Mouse (Mus musculus) embryonic facial prominence, embryonic 11.5 days (tissue): ENCODE data around the gene Cdca7l. TPM values are rescaled to one million over a fixed set of nuclear protein-coding genes. Genes with fewer than 3 reads are reported as not detected.

ENCODE experiments used
- ATAC-seq: fragments of 200-750 bp; cut with Nextera tagmentation; replicated peaks from 2 replicates; pipeline ENCODE4 v1.8.0; 2017; ENCODE audit warnings: low read depth; ENCODE audit not compliant: insufficient number of reproducible peaks, low FRiP score, low TSS enrichment
- DNase-seq: peaks from one replicate; pipeline ENCODE4 v3.0.0-alpha.2; 2015; ENCODE audit warnings: low spot score
- H3K27ac ChIP-seq: fragments of 300-500 bp; sonication (generic); replicated peaks from 2 replicates; pipeline ENCODE4 v1.5.1; 2014; ENCODE audit warnings: mild to moderate bottlenecking, low read depth, low read length, control low read depth
- H3K27me3 ChIP-seq: fragments of 300-500 bp; sonication (generic); 2 replicates; pipeline ENCODE4 v1.6.1; 2014; ENCODE audit warnings: mild to moderate bottlenecking, low read length, moderate library complexity, mixed read lengths; ENCODE audit not compliant: control insufficient read depth, insufficient read depth
- H3K36me3 ChIP-seq: fragments of 300-500 bp; sonication (generic); replicated peaks from 2 replicates; pipeline ENCODE4 v1.6.1; 2014; ENCODE audit warnings: low read depth, mild to moderate bottlenecking, low read length, moderate library complexity, mixed read lengths; ENCODE audit not compliant: control insufficient read depth, insufficient read depth
- H3K4me1 ChIP-seq: fragments of 300-500 bp; sonication (generic); 2 replicates; pipeline ENCODE4 v1.6.1; 2014; ENCODE audit warnings: low read length, mixed read lengths; ENCODE audit not compliant: control insufficient read depth, insufficient read depth
- H3K4me2 ChIP-seq: fragments of 300-500 bp; sonication (generic); 2 replicates; pipeline ENCODE4 v1.6.1; 2014; ENCODE audit warnings: low read depth, mild to moderate bottlenecking, control low read depth, low read length, moderate library complexity
- H3K4me3 ChIP-seq: fragments of 300-500 bp; sonication (generic); 2 replicates; pipeline ENCODE4 v1.5.1; 2014; ENCODE audit warnings: low read depth, low read length, control low read depth
- H3K9ac ChIP-seq: fragments of 300-500 bp; sonication (generic); replicated peaks from 2 replicates; pipeline ENCODE4 v1.6.1; 2014; ENCODE audit warnings: mild to moderate bottlenecking, control low read depth, low read length
- H3K9me3 ChIP-seq: fragments of 300-500 bp; sonication (generic); replicated peaks from 2 replicates; pipeline ENCODE4 v1.6.1; 2016; ENCODE audit warnings: mild to moderate bottlenecking, low read length, inconsistent platforms, mixed read lengths; ENCODE audit not compliant: control insufficient read depth
- WGBS: fragments of 180-500 bp; shearing (Covaris S2); extraction: QIAGEN DNeasy Blood & Tissue Kit; methylation state at CpG from one replicate; pipeline ENCODE4 v1.1.7; 2014; 5-methylcytosine and 5-hydroxymethylcytosine counted together
- polyA plus RNA-seq: library from polyadenylated mRNA; unstranded; fragments of >200 nt; fragmentation: Nextera tagmentation; extraction: Ambion mirVana; gene quantifications from 2 replicates; pipeline ENCODE4 v1.2.1, GENCODE M21; 2014

Cdca7l gene
- polyA plus RNA-seq, 1 experiment from 2014 or later, result 47.1 TPM

DNA sequence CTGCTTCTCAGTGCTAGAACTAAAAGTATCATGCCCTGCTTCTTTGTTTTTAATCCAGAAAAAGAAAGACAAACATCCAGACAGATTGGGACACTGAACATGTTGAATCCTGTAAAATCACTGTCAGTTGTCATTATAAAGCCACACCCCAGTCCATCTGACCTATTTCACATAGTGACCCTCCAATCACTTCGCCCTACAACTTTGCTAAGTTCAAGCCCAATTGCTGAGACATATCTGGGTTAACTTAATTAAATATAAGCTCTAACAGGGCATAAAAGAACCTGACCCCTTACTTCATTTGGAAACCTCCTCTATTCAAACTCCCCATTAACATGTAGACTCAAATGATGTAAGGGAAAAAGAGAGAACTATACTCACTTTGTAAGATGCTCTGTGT lies 107.3 kb downstream of the Cdca7l start:
- Histone ChIP-seq H3K4me1 (no peaks in the 10 kb centered on the region), H3K36me3 (no peaks in the 10 kb centered on the region), H3K4me3 (no peak overlapping the region), H3K4me2 (no peak overlapping the region), H3K27me3 (no peaks in the 10 kb centered on the region), H3K9me3 (no peaks in the 10 kb centered on the region), H3K9ac (no peak overlapping the region), H3K27ac (no peak overlapping the region)
- DNase-seq, result no peak
- no peak for ATAC-seq
- 74% methylated on average over 1 of the region's 1 CpGs for WGBS

DNA sequence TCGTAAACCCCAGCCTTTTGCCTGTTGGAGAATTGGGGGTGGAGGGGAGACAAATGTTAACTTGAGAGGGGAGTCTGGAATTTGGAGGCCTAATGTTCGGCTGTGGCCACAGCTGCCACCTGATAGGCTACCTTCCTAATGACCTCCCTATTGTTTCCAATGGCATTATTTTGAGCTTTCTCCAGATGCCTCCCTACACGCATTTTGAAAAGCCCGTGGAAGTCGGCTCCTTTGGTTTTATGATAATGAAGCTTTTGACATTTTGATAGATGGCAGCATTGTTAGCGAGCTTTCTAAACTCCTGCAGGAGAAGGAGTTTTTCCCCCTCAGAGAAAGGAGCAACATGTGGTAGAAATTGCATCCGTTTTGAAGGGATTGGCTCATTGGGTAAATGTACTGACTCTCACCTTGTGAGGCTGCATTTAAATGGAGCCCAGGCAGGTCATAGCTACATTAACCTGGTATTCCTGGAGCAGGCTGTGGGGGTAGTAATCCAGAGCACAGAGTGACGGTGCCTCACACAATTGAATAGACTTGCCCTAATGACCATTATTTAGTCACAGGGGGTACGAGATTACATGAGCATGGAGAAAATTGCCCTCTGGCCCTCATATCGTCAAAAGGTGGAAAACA lies 110.6 kb downstream of the Cdca7l start:
- Histone ChIP-seq H3K4me1 (no peaks in the 10 kb centered on the region), H3K27ac (no peak overlapping the region), H3K9me3 (no peaks in the 10 kb centered on the region), H3K27me3 (no peaks in the 10 kb centered on the region), H3K9ac (no peak overlapping the region), H3K4me2 (no peak overlapping the region), H3K36me3 (no peaks in the 10 kb centered on the region), H3K4me3 (no peak overlapping the region)
- ATAC-seq, result no peak
- 26% methylated on average over 10 of the region's 10 CpGs for WGBS
- no peak for DNase-seq

DNA sequence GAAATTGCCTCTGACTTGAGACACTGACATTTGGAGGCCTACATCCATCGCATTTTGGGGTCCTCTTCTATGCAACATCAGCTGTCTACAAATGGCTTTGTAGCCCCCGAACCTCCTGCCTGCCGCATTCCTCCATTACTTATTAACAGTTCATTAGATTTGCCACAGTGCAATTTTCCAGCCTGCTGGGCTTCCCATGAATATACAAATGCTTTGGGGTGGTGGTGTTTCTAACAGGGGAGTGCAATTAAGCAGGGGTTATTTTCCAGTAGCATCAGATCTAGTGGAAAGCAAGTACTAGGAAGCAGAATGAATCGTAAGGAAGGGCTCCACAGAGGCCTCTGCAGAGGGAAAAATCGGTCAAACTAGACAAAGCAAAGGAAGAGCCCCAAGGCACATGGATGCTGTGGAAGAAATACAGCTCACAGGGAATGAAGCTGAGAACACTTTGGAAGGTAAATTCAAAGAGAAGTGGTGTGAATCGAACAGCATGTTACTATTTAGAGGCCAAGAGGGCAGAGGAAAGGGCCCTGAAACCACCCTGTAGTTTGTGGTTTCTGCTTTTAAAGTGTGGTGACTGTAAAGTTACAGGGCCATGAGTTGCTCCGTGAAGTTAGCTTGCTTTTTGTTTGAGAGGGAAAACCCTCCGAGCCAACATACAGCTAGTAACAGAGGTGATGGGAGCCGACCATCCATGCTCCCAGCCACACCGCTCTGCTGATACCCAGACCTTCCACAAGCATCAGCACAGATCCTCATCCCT lies 111.9 kb downstream of the Cdca7l start:
- no peaks in the 10 kb centered on the region for H3K27me3 ChIP-seq
- ATAC-seq, result no peak
- H3K27ac ChIP-seq, result no peak overlapping the region
- no peaks in the 10 kb centered on the region for H3K9me3 ChIP-seq
- no peak for DNase-seq
- no peak overlapping the region for H3K9ac ChIP-seq
- no peak overlapping the region for H3K4me3 ChIP-seq
- 56% methylated on average over 10 of the region's 10 CpGs for WGBS
- H3K4me1 ChIP-seq, result no peaks in the 10 kb centered on the region
- no peak overlapping the region for H3K4me2 ChIP-seq
- no peaks in the 10 kb centered on the region for H3K36me3 ChIP-seq
